Mouse (Mus musculus): ENCODE measurements at regions not wholly inside any gene's neighbourhood (a gene's known extent, or its start where the extent isn't known, plus 50 kb on each side); places are given as distances from the start of the nearest gene placed in this dataset.
"Not testable (repeated sequence)": the region's sequence is repeated elsewhere in the genome, so short reads cannot be mapped to it uniquely, and the experiment has no call there.

GRCm38 (mm10) chr17:3055376-3055775, 59.4 kb upstream of the Scaf8 start:
- not testable (repeated sequence) for TF ChIP-seq CTCF, EP300 (IDR thresholded peaks at IDR 0.05)
